Mouse (Mus musculus) hindbrain, embryonic 10.5 days (tissue): ENCODE results near the gene Lactbl1. TPM values are rescaled to one million over a fixed set of nuclear protein-coding genes. Genes with fewer than 3 reads are reported as not detected.
A peak's percentile ranks its signal among the peaks of the same experiment; 100 is the strongest.

Experiments used
- DNase-seq: peaks from one replicate; pipeline ENCODE4 v3.0.0-alpha.2; 2017; ENCODE audit warnings: low spot score
- H3K27ac ChIP-seq: fragments of 300-500 bp; sonication (generic); 2 replicates; pipeline ENCODE4 v1.5.1; 2016; ENCODE audit warnings: mild to moderate bottlenecking, moderate library complexity
- H3K27me3 ChIP-seq: fragments of 300-500 bp; sonication (generic); 2 replicates; pipeline ENCODE4 v1.6.1; 2016; ENCODE audit warnings: mild to moderate bottlenecking; ENCODE audit not compliant: poor library complexity, insufficient read depth, severe bottlenecking
- H3K36me3 ChIP-seq: fragments of 300-500 bp; sonication (generic); 2 replicates; pipeline ENCODE4 v1.6.1; 2016; ENCODE audit warnings: mild to moderate bottlenecking, moderate library complexity
- H3K4me1 ChIP-seq: fragments of 300-500 bp; sonication (generic); replicated peaks from 2 replicates; pipeline ENCODE4 v1.6.1; 2016; ENCODE audit warnings: mild to moderate bottlenecking
- H3K4me3 ChIP-seq: fragments of 300-500 bp; sonication (generic); 2 replicates; pipeline ENCODE4 v1.5.1; 2016; ENCODE audit warnings: mild to moderate bottlenecking, moderate library complexity
- H3K9me3 ChIP-seq: fragments of 300-500 bp; sonication (generic); 2 replicates; pipeline ENCODE4 v1.6.1; 2016; ENCODE audit warnings: mild to moderate bottlenecking, moderate library complexity
- WGBS: fragments of 180-500 bp; shearing (Covaris S2); methylation state at CpG from one replicate; pipeline ENCODE4 v1.1.7; 2016; 5-methylcytosine and 5-hydroxymethylcytosine counted together
- polyA plus RNA-seq: library from polyadenylated mRNA; unstranded; fragments of >200 nt; fragmentation: Nextera tagmentation; extraction: Ambion mirVana; gene quantifications from 2 replicates; pipeline ENCODE4 v1.2.1, GENCODE M21; 2016

The Lactbl1 gene
- polyA plus RNA-seq, 1 experiment from 2014 or later: not detected

GRCm38 (mm10) chr4:136638890-136639289 is 16.5 kb downstream of the Lactbl1 start:
- Histone ChIP-seq H3K4me3 (peak overlapping the region; percentile 37), H3K9me3 (peaks cover 7% of the 10 kb centered on the region; the same call in 1 of the 2 replicates), H3K36me3 (no peaks in the 10 kb centered on the region), H3K27me3 (peaks cover 54% of the 10 kb centered on the region), H3K27ac (peak overlapping the region; percentile 82), H3K4me1 (peaks cover 28% of the 10 kb centered on the region)
- peak; percentile 74 for DNase-seq
- WGBS: 7% methylated on average over 10 of the region's 10 CpGs

GRCm38 (mm10) chr4:136648922-136649479 is 26.6 kb downstream of the Lactbl1 start:
- DNase-seq: peak; percentile 86
- H3K27me3 ChIP-seq: no peaks in the 10 kb centered on the region
- H3K4me1 ChIP-seq: peaks cover 32% of the 10 kb centered on the region
- H3K36me3 ChIP-seq: peaks cover 22% of the 10 kb centered on the region
- H3K4me3 ChIP-seq: no peak overlapping the region
- 0 out of 2 replicates have a peak overlapping the region, but pooled peaks have one; percentile 17 for H3K27ac ChIP-seq
- peaks cover 7% of the 10 kb centered on the region; the same call in 1 of the 2 replicates for H3K9me3 ChIP-seq
- 15% methylated on average over 11 of the region's 11 CpGs for WGBS

GRCm38 (mm10) chr4:136649480-136650196 is 27.2 kb downstream of the Lactbl1 start:
- H3K9me3 ChIP-seq: peaks cover 7% of the 10 kb centered on the region; the same call in 1 of the 2 replicates
- WGBS: 39% methylated on average over 13 of the region's 13 CpGs
- DNase-seq: peak; percentile 11
- H3K4me1 ChIP-seq: peaks cover 32% of the 10 kb centered on the region
- no peak overlapping the region; the same call in 1 of the 2 replicates for H3K4me3 ChIP-seq
- peak overlapping the region; percentile 17; the same call in 1 of the 2 replicates for H3K27ac ChIP-seq
- H3K27me3 ChIP-seq: no peaks in the 10 kb centered on the region
- H3K36me3 ChIP-seq: peaks cover 29% of the 10 kb centered on the region

- DNase-seq: no peak
- Histone ChIP-seq H3K4me1 (peaks cover 32% of the 10 kb centered on the region), H3K4me3 (no peak overlapping the region), H3K27me3 (no peaks in the 10 kb centered on the region), H3K27ac (peak overlapping the region; percentile 17; the same call in 1 of the 2 replicates), H3K9me3 (peaks cover 7% of the 10 kb centered on the region; the same call in 1 of the 2 replicates), H3K36me3 (peaks cover 35% of the 10 kb centered on the region)
- 77% methylated on average over 8 of the region's 8 CpGs for WGBS
Measured at GRCm38 (mm10) chr4:136650261-136650660, 27.8 kb downstream of the Lactbl1 start.

GRCm38 (mm10) chr4:136651357-136651811 is 29.0 kb downstream of the Lactbl1 start:
- no peak overlapping the region for H3K4me3 ChIP-seq
- H3K27me3 ChIP-seq: no peaks in the 10 kb centered on the region
- H3K36me3 ChIP-seq: peaks cover 46% of the 10 kb centered on the region
- H3K4me1 ChIP-seq: peaks cover 32% of the 10 kb centered on the region
- DNase-seq: peak; percentile 58
- H3K27ac ChIP-seq: no peak overlapping the region
- WGBS: 72% methylated on average over 3 of the region's 3 CpGs
- peaks cover 7% of the 10 kb centered on the region; the same call in 1 of the 2 replicates for H3K9me3 ChIP-seq

- no peak overlapping the region for H3K4me3 ChIP-seq
- no peaks in the 10 kb centered on the region for H3K27me3 ChIP-seq
- peaks cover 3% of the 10 kb centered on the region; the same call in 1 of the 2 replicates for H3K9me3 ChIP-seq
- WGBS: 80% methylated on average over 13 of the region's 13 CpGs
- no peak overlapping the region for H3K27ac ChIP-seq
- peaks cover 53% of the 10 kb centered on the region for H3K36me3 ChIP-seq
- DNase-seq: no peak
- H3K4me1 ChIP-seq: peaks cover 32% of the 10 kb centered on the region
Measured at GRCm38 (mm10) chr4:136651882-136652527, 29.6 kb downstream of the Lactbl1 start.

GRCm38 (mm10) chr4:136652528-136652910 is 30.1 kb downstream of the Lactbl1 start:
- Histone ChIP-seq H3K27me3 (no peaks in the 10 kb centered on the region), H3K4me3 (no peak overlapping the region), H3K4me1 (peaks cover 32% of the 10 kb centered on the region), H3K36me3 (peaks cover 58% of the 10 kb centered on the region), H3K27ac (0 out of 2 replicates have a peak overlapping the region, but pooled peaks have one; percentile 59), H3K9me3 (no peaks in the 10 kb centered on the region)
- no peak for DNase-seq
- 82% methylated on average over 11 of the region's 11 CpGs for WGBS

GRCm38 (mm10) chr4:136653019-136653418 is 30.6 kb downstream of the Lactbl1 start:
- Histone ChIP-seq H3K4me1 (peaks cover 31% of the 10 kb centered on the region), H3K9me3 (no peaks in the 10 kb centered on the region), H3K27ac (peak overlapping the region; percentile 59; the same call in 1 of the 2 replicates), H3K36me3 (peaks cover 63% of the 10 kb centered on the region), H3K27me3 (no peaks in the 10 kb centered on the region), H3K4me3 (no peak overlapping the region)
- WGBS: 78% methylated on average over 6 of the region's 6 CpGs
- DNase-seq: no peak

- Histone ChIP-seq H3K9me3 (no peaks in the 10 kb centered on the region), H3K4me1 (peaks cover 26% of the 10 kb centered on the region), H3K36me3 (peaks cover 70% of the 10 kb centered on the region), H3K27me3 (no peaks in the 10 kb centered on the region), H3K4me3 (no peak overlapping the region), H3K27ac (peak overlapping the region; percentile 35; the same call in 1 of the 2 replicates)
- 89% methylated on average over 10 of the region's 10 CpGs for WGBS
- DNase-seq: no peak
Measured at GRCm38 (mm10) chr4:136653692-136654234, 31.3 kb downstream of the Lactbl1 start.

- 83% methylated on average over 3 of the region's 3 CpGs for WGBS
- Histone ChIP-seq H3K4me1 (peaks cover 5% of the 10 kb centered on the region), H3K27me3 (no peaks in the 10 kb centered on the region), H3K4me3 (no peak overlapping the region), H3K27ac (no peak overlapping the region), H3K9me3 (no peaks in the 10 kb centered on the region), H3K36me3 (peaks cover 99% of the 10 kb centered on the region)
- DNase-seq: no peak
Measured at GRCm38 (mm10) chr4:136657914-136658313, 35.5 kb downstream of the Lactbl1 start.

- peaks cover 88% of the 10 kb centered on the region for H3K36me3 ChIP-seq
- H3K4me3 ChIP-seq: no peak overlapping the region
- H3K4me1 ChIP-seq: no peaks in the 10 kb centered on the region
- no peak overlapping the region for H3K27ac ChIP-seq
- peaks cover 11% of the 10 kb centered on the region; the same call in 1 of the 2 replicates for H3K9me3 ChIP-seq
- 91% methylated on average over 9 of the region's 9 CpGs for WGBS
- H3K27me3 ChIP-seq: no peaks in the 10 kb centered on the region
- DNase-seq: no peak
Measured at GRCm38 (mm10) chr4:136665068-136665467, 42.6 kb downstream of the Lactbl1 start.

GRCm38 (mm10) chr4:136666002-136666401 is 43.6 kb downstream of the Lactbl1 start:
- Histone ChIP-seq H3K4me3 (no peak overlapping the region), H3K36me3 (peaks cover 88% of the 10 kb centered on the region), H3K27ac (no peak overlapping the region), H3K27me3 (no peaks in the 10 kb centered on the region), H3K4me1 (no peaks in the 10 kb centered on the region), H3K9me3 (peaks cover 11% of the 10 kb centered on the region; the same call in 1 of the 2 replicates)
- 70% methylated on average over 4 of the region's 4 CpGs for WGBS
- DNase-seq: no peak
